In the genomic region with DNA sequence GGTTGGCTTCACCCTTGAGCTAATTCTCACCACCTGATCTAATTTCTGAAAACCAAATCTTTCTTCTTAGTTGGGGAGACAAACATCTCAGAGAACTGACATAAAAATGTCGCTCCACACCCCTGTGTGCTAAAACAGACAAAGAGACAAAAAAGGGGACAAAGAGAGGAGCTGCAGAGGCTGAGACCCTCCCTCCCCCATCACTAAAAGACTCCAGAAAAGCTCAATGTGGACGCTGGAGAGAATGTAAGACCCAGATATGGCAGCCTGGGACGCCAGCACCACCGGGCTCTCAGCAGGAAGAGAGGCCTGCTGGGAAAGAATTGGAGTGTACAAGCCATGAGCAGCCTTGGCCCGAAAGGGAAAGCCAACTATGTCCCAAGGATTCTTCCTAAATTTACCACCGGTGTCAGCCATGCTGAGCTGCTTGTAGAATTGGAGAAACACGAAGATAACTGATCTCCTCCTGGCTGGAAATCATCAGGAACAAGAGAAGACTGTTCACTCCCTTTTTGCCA, we compare ENCODE assay signal across 17 mouse cellular contexts. TPM values are rescaled to one million over a fixed set of nuclear protein-coding genes. Genes with fewer than 3 reads are reported as not detected.
DNase-seq lines count a peak whose midpoint lies in the region; ATAC-seq and TF ChIP-seq lines count a peak whose summit lies in the region.
"Had no signal": no experiment of that assay in that cellular context is flagged by ENCODE, and none has a peak within 500 bp of the region (broad histone marks: within the 10 kb centered on the region; RNA-seq: fewer than 3 reads in every experiment).

No protein-coding gene starts in this region.

- H3K4me2 ChIP-seq in forebrain, embryonic 16.5 days (ENCODE audit: low read length): peak overlapping the region; percentile 26
- 0 out of 2 replicates have a peak overlapping the region, but pooled peaks have one; percentile 9 for H3K4me2 ChIP-seq in midbrain, embryonic 14.5 days (ENCODE audit: low read length)
- no peak overlapping the region for H3K4me2 ChIP-seq in kidney, embryonic 16.5 days (replicated peaks; ENCODE audit: low read depth, low read length)
- H3K4me2 ChIP-seq: heart, embryonic 12.5 days; kidney, embryonic 15.5 days had no signal

- H3K9ac ChIP-seq in forebrain, embryonic 16.5 days (replicated peaks; ENCODE audit: low read depth, low read length): no peak overlapping the region; the same call in 1 of the 2 replicates
- no peak overlapping the region for H3K9ac ChIP-seq in midbrain, embryonic 14.5 days (replicated peaks; ENCODE audit: low read length)
- H3K9ac ChIP-seq in kidney, embryonic 16.5 days (replicated peaks; ENCODE audit: low read length): no peak overlapping the region
- H3K9ac ChIP-seq: heart, embryonic 12.5 days; kidney, embryonic 15.5 days had no signal

- H3K27me3 ChIP-seq in forebrain, embryonic 16.5 days (replicated peaks; ENCODE audit: control insufficient read depth, insufficient read depth, low read length): no peaks in the 10 kb centered on the region
- no peaks in the 10 kb centered on the region for H3K27me3 ChIP-seq in midbrain, embryonic 14.5 days (ENCODE audit: control insufficient read depth, insufficient read depth, low read length)
- no peaks in the 10 kb centered on the region for H3K27me3 ChIP-seq in kidney, embryonic 16.5 days (ENCODE audit: insufficient read depth, low read length)
- H3K27me3 ChIP-seq: heart, embryonic 12.5 days; kidney, embryonic 15.5 days had no signal

- H3K36me3 ChIP-seq in forebrain, embryonic 16.5 days (ENCODE audit: control insufficient read depth, insufficient read depth): no peaks in the 10 kb centered on the region
- no peaks in the 10 kb centered on the region for H3K36me3 ChIP-seq in midbrain, embryonic 14.5 days (ENCODE audit: control insufficient read depth, insufficient read depth, low read length)
- H3K36me3 ChIP-seq in kidney, embryonic 16.5 days (ENCODE audit: insufficient read depth, low read length): no peaks in the 10 kb centered on the region
- H3K36me3 ChIP-seq: G1E; heart, embryonic 12.5 days; kidney, embryonic 15.5 days had no signal

- 30% methylated on average over 7 of the region's 7 CpGs for WGBS in forebrain, embryonic 16.5 days
- 35% methylated on average over 7 of the region's 7 CpGs for WGBS in midbrain, embryonic 14.5 days
- WGBS in lung, adult 2 months: 60% methylated on average over 7 of the region's 7 CpGs
- 62% methylated on average over 7 of the region's 7 CpGs for WGBS in kidney, embryonic 16.5 days

- H3K4me1 ChIP-seq in forebrain, embryonic 16.5 days (replicated peaks; ENCODE audit: control insufficient read depth, insufficient read depth, low read length): peaks cover 14% of the 10 kb centered on the region
- peaks cover 7% of the 10 kb centered on the region for H3K4me1 ChIP-seq in midbrain, embryonic 14.5 days (ENCODE audit: control insufficient read depth, insufficient read depth, low read length)
- H3K4me1 ChIP-seq in lung, adult 2 months (ENCODE audit: control insufficient read depth, insufficient read depth, low read length): no peaks in the 10 kb centered on the region
- no peaks in the 10 kb centered on the region for H3K4me1 ChIP-seq in kidney, embryonic 16.5 days (ENCODE audit: insufficient read depth, low read length)
- H3K4me1 ChIP-seq: kidney, embryonic 15.5 days had no signal

- H3K27ac ChIP-seq in left cerebral cortex, adult 2 months: peak overlapping the region; percentile 62
- peak overlapping the region; percentile 89 for H3K27ac ChIP-seq in forebrain, embryonic 16.5 days (ENCODE audit: low read length)
- H3K27ac ChIP-seq in midbrain, embryonic 14.5 days (replicated peaks; ENCODE audit: low read depth, low read length): peak overlapping the region; percentile 39
- no peak overlapping the region for H3K27ac ChIP-seq in kidney, embryonic 16.5 days (ENCODE audit: low read length)
- H3K27ac ChIP-seq: kidney, embryonic 15.5 days had no signal

- TF ChIP-seq CTCF in left cerebral cortex, adult 2 months (IDR thresholded peaks at IDR 0.05): no peak
- TF ChIP-seq CTCF in lung, adult 2 months (IDR thresholded peaks at IDR 0.05; ENCODE audit: insufficient read depth, low read length): no peak

- peak; percentile 10; the same call in 1 of the 2 replicates for ATAC-seq in erythroid progenitor cell, adult 5-6 weeks (replicated peaks; ENCODE audit: low FRiP score, poor library complexity, severe bottlenecking)
- ATAC-seq in forebrain, embryonic 16.5 days: peak; percentile 39; the same call in 1 of the 2 replicates
- no peak for ATAC-seq in midbrain, embryonic 14.5 days (ENCODE audit: low FRiP score, low TSS enrichment)
- ATAC-seq in kidney, embryonic 16.5 days (ENCODE audit: low FRiP score, low TSS enrichment): no peak

- DNase-seq in left cerebral cortex, adult 2 months (ENCODE audit: extremely low spot score in 1 of 2, low spot score in 2 of 2): peak in 1 of 2 experiments; percentile 29
- no peak for DNase-seq in left cerebral cortex, adult 11 months (ENCODE audit: low spot score)
- peak; percentile 20 for DNase-seq in midbrain, embryonic 14.5 days
- no peak for DNase-seq in adrenal gland, postnatal 4 days (ENCODE audit: low spot score in 2 of 2)
- DNase-seq in lung, adult 2 months: no peak
- DNase-seq: adrenal gland, postnatal 25 days; cerebellum, postnatal 25 days; gastrocnemius, postnatal 14 days; lung, adult 18-20 months; thymus, adult 2 months had no signal

- intact Hi-C loops in left cerebral cortex, adult 2 months (cut with DNase I): no loop called here

- no peaks in the 10 kb centered on the region for H3K9me3 ChIP-seq in forebrain, embryonic 16.5 days (ENCODE audit: control insufficient read depth, low read length)
- no peaks in the 10 kb centered on the region for H3K9me3 ChIP-seq in midbrain, embryonic 14.5 days (ENCODE audit: control insufficient read depth, low read length)
- no peaks in the 10 kb centered on the region for H3K9me3 ChIP-seq in kidney, embryonic 16.5 days (ENCODE audit: low read length)
- H3K9me3 ChIP-seq: G1E; heart, embryonic 12.5 days; kidney, embryonic 15.5 days had no signal

- H3K4me3 ChIP-seq in left cerebral cortex, adult 2 months: 0 out of 2 replicates have a peak overlapping the region, but pooled peaks have one; percentile 6
- no peak overlapping the region for H3K4me3 ChIP-seq in forebrain, embryonic 16.5 days (replicated peaks; ENCODE audit: low read length)
- no peak overlapping the region for H3K4me3 ChIP-seq in midbrain, embryonic 14.5 days (replicated peaks; ENCODE audit: low read depth, low read length)
- no peak overlapping the region for H3K4me3 ChIP-seq in lung, adult 2 months (replicated peaks; ENCODE audit: extremely low read depth, low read depth, low read length)
- no peak overlapping the region for H3K4me3 ChIP-seq in kidney, embryonic 16.5 days (ENCODE audit: low read length)
- H3K4me3 ChIP-seq: heart, embryonic 12.5 days; kidney, embryonic 15.5 days had no signal

- no peak for TF ChIP-seq POLR2A in lung, adult 2 months (IDR thresholded peaks at IDR 0.05; ENCODE audit: borderline replicate concordance, extremely low read depth, low read depth, low read length)

RNA-seq across cellular contexts. Expression of a gene that starts 8.6 kb away (rescaled TPM):
- 10 to 100 TPM; 22.8 to 26.1 TPM for total RNA-seq in left cerebral cortex, adult 2 months (2021)
- total RNA-seq in erythroid progenitor cell, adult 5-6 weeks (2015; ENCODE audit: low replicate concordance): not detected in 2 replicates
- total RNA-seq in erythroid progenitor cell, adult 5-6 weeks (2017; ENCODE audit: low replicate concordance): not detected in 2 replicates
- 4.2 and 4.3 TPM in 2 replicates for polyA plus RNA-seq in forebrain, embryonic 16.5 days (2015; fragmentation: Nextera tagmentation; extraction: Ambion mirVana)
- polyA plus RNA-seq in midbrain, embryonic 14.5 days (2014; fragmentation: Nextera tagmentation; extraction: Ambion mirVana): 0.62 and 0.91 TPM in 2 replicates
- 1 to 10 TPM in 1 of 2 experiments, under 1 TPM in 1; 0.42 to 1.3 TPM for total RNA-seq in adrenal gland, postnatal 4 days (2021)
- not detected in 2 replicates for polyA plus RNA-seq in lung, adult 2 months (2012; rRNA removed)
- polyA plus RNA-seq in kidney, embryonic 16.5 days (2015; fragmentation: Nextera tagmentation; extraction: Ambion mirVana): not detected in 2 replicates
- total RNA-seq: adrenal gland, postnatal 25 days; G1E; gastrocnemius, postnatal 14 days; megakaryocyte progenitor cell, adult 5-6 weeks had no signal
- polyA plus RNA-seq: G1E had no signal

RNA-seq across cellular contexts. Expression of a gene that starts 9.0 kb away (rescaled TPM):
- total RNA-seq in left cerebral cortex, adult 2 months (2021): 100 to 1,000 TPM; 183 to 195 TPM
- total RNA-seq in erythroid progenitor cell, adult 5-6 weeks (2015; ENCODE audit: low replicate concordance): 434 and 459 TPM in 2 replicates
- total RNA-seq in erythroid progenitor cell, adult 5-6 weeks (2017; ENCODE audit: low replicate concordance): 508 and 714 TPM in 2 replicates
- 114 and 136 TPM in 2 replicates for polyA plus RNA-seq in forebrain, embryonic 16.5 days (2015; fragmentation: Nextera tagmentation; extraction: Ambion mirVana)
- 160 TPM in 2 replicates for polyA plus RNA-seq in midbrain, embryonic 14.5 days (2014; fragmentation: Nextera tagmentation; extraction: Ambion mirVana)
- 100 to 1,000 TPM; 608 to 650 TPM for total RNA-seq in adrenal gland, postnatal 4 days (2021)
- polyA plus RNA-seq in lung, adult 2 months (2012; rRNA removed): 175 and 177 TPM in 2 replicates
- polyA plus RNA-seq in kidney, embryonic 16.5 days (2015; fragmentation: Nextera tagmentation; extraction: Ambion mirVana): 151 and 177 TPM in 2 replicates

Comparison
In these comparisons a context has a peak if more than half of its experiments do, and no peak if none do; other contexts are left out.
1. ATAC-seq: peak in erythroid progenitor cell, adult 5-6 weeks (single experiment) and forebrain, embryonic 16.5 days (single experiment); none in midbrain, embryonic 14.5 days (single experiment) and kidney, embryonic 16.5 days (single experiment).